ENCODE assay signal across 9 mouse cellular contexts in the genomic region with DNA sequence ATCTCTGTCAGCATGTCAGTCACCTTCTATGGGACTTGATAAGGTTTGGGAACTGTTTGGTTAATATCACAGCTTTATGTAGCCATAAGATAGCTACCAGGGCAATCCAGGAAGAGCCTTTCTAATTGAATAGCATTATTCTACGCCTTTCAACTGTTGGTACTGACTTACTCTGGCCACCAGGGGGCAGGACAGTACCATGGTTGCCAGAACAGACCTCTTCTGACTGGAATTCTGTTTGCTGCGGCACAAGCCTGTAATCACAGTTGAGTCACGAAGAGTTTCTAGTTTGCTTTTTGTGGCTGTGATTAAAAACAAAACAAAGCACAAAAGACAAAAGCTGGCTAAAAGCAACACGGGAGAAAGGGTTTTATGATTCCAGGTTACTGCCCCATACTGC. TPM values are rescaled to one million over a fixed set of nuclear protein-coding genes. Genes with fewer than 3 reads are reported as not detected.
DNase-seq lines count a peak whose midpoint lies in the region; ATAC-seq lines count a peak whose summit lies in the region.
"Had no signal": no experiment of that assay in that cellular context is flagged by ENCODE, and none has a peak within 500 bp of the region (broad histone marks: within the 10 kb centered on the region; RNA-seq: fewer than 3 reads in every experiment).

No protein-coding gene starts in this region.

- no peaks in the 10 kb centered on the region for H3K9me3 ChIP-seq in heart, embryonic 10.5 days
- H3K9me3 ChIP-seq in kidney, embryonic 15.5 days (replicated peaks): no peaks in the 10 kb centered on the region
- H3K9me3 ChIP-seq: embryonic facial prominence, embryonic 15.5 days had no signal

- no peak overlapping the region for H3K27ac ChIP-seq in heart, embryonic 10.5 days
- H3K27ac ChIP-seq in kidney, embryonic 15.5 days: no peak overlapping the region
- H3K27ac ChIP-seq: embryonic facial prominence, embryonic 15.5 days had no signal

- H3K9ac ChIP-seq in kidney, embryonic 15.5 days: no peak overlapping the region
- H3K9ac ChIP-seq: embryonic facial prominence, embryonic 15.5 days had no signal

- no peak overlapping the region for H3K4me3 ChIP-seq in heart, embryonic 10.5 days
- H3K4me3 ChIP-seq in kidney, embryonic 15.5 days (replicated peaks): no peak overlapping the region
- H3K4me3 ChIP-seq: embryonic facial prominence, embryonic 15.5 days had no signal

- H3K27me3 ChIP-seq in heart, embryonic 10.5 days (ENCODE audit: insufficient read depth, poor library complexity, severe bottlenecking): no peaks in the 10 kb centered on the region
- H3K27me3 ChIP-seq in kidney, embryonic 15.5 days: no peaks in the 10 kb centered on the region
- H3K27me3 ChIP-seq in splenic B cell, adult 2 months (ENCODE audit: control insufficient read depth, insufficient read depth, low read length, poor library complexity, severe bottlenecking): no peaks in the 10 kb centered on the region
- H3K27me3 ChIP-seq: embryonic facial prominence, embryonic 15.5 days had no signal

- no peak overlapping the region for H3K4me2 ChIP-seq in kidney, embryonic 15.5 days
- H3K4me2 ChIP-seq: embryonic facial prominence, embryonic 15.5 days had no signal

- no peaks in the 10 kb centered on the region for H3K4me1 ChIP-seq in heart, embryonic 10.5 days
- no peaks in the 10 kb centered on the region for H3K4me1 ChIP-seq in kidney, embryonic 15.5 days

- peak; percentile 60; the same call in 1 of the 2 replicates for ATAC-seq in kidney, embryonic 15.5 days (replicated peaks; ENCODE audit: low FRiP score)
- peak; percentile 82 for ATAC-seq in monocyte, adult 5-6 weeks (replicated peaks; ENCODE audit: insufficient number of reproducible peaks, low FRiP score, low TSS enrichment, poor library complexity, severe bottlenecking)

- WGBS in heart, embryonic 10.5 days: 16% methylated on average over 4 of the region's 4 CpGs
- 8% methylated on average over 4 of the region's 4 CpGs for WGBS in kidney, embryonic 15.5 days

- peak; percentile 82 to 83 for DNase-seq in B cell, adult 2 months
- DNase-seq in adrenal gland, adult 2 months: peak; percentile 75
- peak; percentile 70 for DNase-seq in embryo, embryonic 9.5 days (ENCODE audit: extremely low spot score)
- DNase-seq in heart, embryonic 10.5 days (ENCODE audit: low spot score): peak; percentile 87
- peak; percentile 82 for DNase-seq in liver
- peak; percentile 79 for DNase-seq in splenic B cell, adult 2 months (ENCODE audit: low read depth, low spot score)

- H3K36me3 ChIP-seq in heart, embryonic 10.5 days: no peaks in the 10 kb centered on the region
- no peaks in the 10 kb centered on the region for H3K36me3 ChIP-seq in kidney, embryonic 15.5 days
- H3K36me3 ChIP-seq in splenic B cell, adult 2 months (ENCODE audit: control insufficient read depth, insufficient read depth, low read length, poor library complexity, severe bottlenecking): no peaks in the 10 kb centered on the region
- H3K36me3 ChIP-seq: embryonic facial prominence, embryonic 15.5 days had no signal

RNA-seq across cellular contexts. Expression of a gene that starts 8.9 kb away (rescaled TPM):
- total RNA-seq in adrenal gland, adult 2 months (2021): under 1 TPM in 1 of 2 experiments, not detected in 1; 0.41 TPM
- polyA plus RNA-seq in adrenal gland, adult 2 months (2012; rRNA removed): not detected in 2 replicates
- not detected in 2 replicates for polyA plus RNA-seq in heart, embryonic 10.5 days (2016; fragmentation: Nextera tagmentation; extraction: Ambion mirVana)
- not detected in 2 replicates for polyA plus RNA-seq in kidney, embryonic 15.5 days (2015; fragmentation: Nextera tagmentation; extraction: Ambion mirVana)
- not detected in 3 replicates for total RNA-seq in monocyte, adult 5-6 weeks (2017)

RNA-seq across cellular contexts. Expression of a gene that starts 13.2 kb away (rescaled TPM):
- 100 to 1,000 TPM; 661 to 798 TPM for total RNA-seq in adrenal gland, adult 2 months (2021)
- 2,191 and 2,685 TPM in 2 replicates for polyA plus RNA-seq in adrenal gland, adult 2 months (2012; rRNA removed)
- 1,047 and 1,189 TPM in 2 replicates for polyA plus RNA-seq in heart, embryonic 10.5 days (2016; fragmentation: Nextera tagmentation; extraction: Ambion mirVana)
- polyA plus RNA-seq in kidney, embryonic 15.5 days (2015; fragmentation: Nextera tagmentation; extraction: Ambion mirVana): 1,407 and 1,464 TPM in 2 replicates
- total RNA-seq in monocyte, adult 5-6 weeks (2017): 2,389 to 2,734 TPM (median 2,564 TPM) in 3 replicates

RNA-seq across cellular contexts. Expression of a gene that starts 30.5 kb away (rescaled TPM):
- total RNA-seq in adrenal gland, adult 2 months (2021): 10 to 100 TPM; 24.8 to 26.4 TPM
- polyA plus RNA-seq in adrenal gland, adult 2 months (2012; rRNA removed): 50.0 and 52.3 TPM in 2 replicates
- polyA plus RNA-seq in heart, embryonic 10.5 days (2016; fragmentation: Nextera tagmentation; extraction: Ambion mirVana): 39.8 and 42.1 TPM in 2 replicates
- polyA plus RNA-seq in kidney, embryonic 15.5 days (2015; fragmentation: Nextera tagmentation; extraction: Ambion mirVana): 32.4 and 37.1 TPM in 2 replicates
- total RNA-seq in monocyte, adult 5-6 weeks (2017): 29.0 to 46.6 TPM (median 44.2 TPM) in 3 replicates

RNA-seq across cellular contexts. Expression of a gene that starts 48.7 kb away (rescaled TPM):
- total RNA-seq in adrenal gland, adult 2 months (2021): not detected
- not detected in 2 replicates for polyA plus RNA-seq in adrenal gland, adult 2 months (2012; rRNA removed)
- polyA plus RNA-seq in heart, embryonic 10.5 days (2016; fragmentation: Nextera tagmentation; extraction: Ambion mirVana): not detected in 2 replicates
- 0.18 TPM in 1 of 2 replicates, not detected in the other for polyA plus RNA-seq in kidney, embryonic 15.5 days (2015; fragmentation: Nextera tagmentation; extraction: Ambion mirVana)
- 0.39 TPM in 1 of 3 replicates, not detected in the others for total RNA-seq in monocyte, adult 5-6 weeks (2017)
